Mouse (Mus musculus): ENCODE measurements around the gene Jmjd7. TPM values are rescaled to one million over a fixed set of nuclear protein-coding genes. Genes with fewer than 3 reads are reported as not detected.

Gene Jmjd7
- total RNA-seq, 2 experiments from 2014 or later, result 5.0 to 5.4 TPM

DNA sequence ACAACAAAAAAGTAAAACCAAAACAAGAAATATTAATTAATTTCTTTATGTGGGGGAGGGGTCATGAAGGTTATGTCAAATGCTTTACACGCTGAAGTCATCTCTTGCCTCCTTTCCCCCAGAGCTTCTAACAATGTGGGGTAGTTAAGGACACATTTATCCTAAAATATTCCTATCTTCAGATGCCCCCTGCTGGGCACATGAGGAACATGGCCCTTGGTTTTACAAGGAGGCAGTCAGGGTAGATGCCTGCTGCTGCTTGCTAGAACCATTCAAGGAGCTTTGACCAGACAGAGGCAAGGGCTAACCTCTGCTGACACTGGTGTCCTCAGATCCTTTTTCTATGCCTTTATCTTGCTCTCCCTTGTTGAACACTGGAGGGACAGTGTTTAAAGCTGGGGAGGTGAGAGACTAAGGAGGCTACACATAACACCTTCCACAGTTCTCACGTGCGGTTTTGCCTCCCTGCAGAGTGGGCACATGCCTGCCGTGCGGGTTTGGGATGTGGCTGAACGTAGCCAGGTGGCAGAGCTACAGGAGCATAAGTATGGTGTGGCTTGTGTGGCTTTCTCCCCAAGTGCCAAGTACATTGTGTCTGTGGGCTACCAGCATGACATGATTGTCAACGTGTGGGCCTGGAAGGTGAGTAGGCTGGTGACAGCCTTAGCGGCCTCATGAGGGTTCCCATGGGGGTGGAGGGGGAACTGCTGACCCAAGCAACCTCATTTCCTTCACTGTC, 15.7 kb upstream of the Jmjd7 start:
- peak; percentile 73 for ATAC-seq (replicated peaks; ENCODE audit: poor library complexity)

DNA sequence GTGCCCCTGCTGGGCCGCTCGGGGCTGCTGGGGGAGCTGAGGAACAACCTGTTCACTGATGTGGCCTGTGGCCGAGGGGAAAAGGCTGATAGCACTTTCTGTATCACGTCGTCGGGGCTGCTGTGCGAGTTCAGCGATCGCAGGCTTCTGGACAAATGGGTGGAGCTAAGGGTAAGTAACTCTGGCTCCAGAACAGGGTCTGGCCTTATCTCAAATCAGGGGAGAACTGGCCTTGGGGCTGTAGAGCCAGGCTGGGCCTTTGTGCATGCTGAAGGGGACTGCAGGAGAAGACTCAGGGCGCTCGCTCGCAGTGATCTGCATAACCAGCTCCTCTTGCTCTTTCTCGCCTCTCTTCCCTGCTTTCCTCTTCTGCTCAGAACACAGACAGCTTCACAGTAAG, 14.4 kb upstream of the Jmjd7 start:
- no peak for ATAC-seq (replicated peaks; ENCODE audit: poor library complexity)

DNA sequence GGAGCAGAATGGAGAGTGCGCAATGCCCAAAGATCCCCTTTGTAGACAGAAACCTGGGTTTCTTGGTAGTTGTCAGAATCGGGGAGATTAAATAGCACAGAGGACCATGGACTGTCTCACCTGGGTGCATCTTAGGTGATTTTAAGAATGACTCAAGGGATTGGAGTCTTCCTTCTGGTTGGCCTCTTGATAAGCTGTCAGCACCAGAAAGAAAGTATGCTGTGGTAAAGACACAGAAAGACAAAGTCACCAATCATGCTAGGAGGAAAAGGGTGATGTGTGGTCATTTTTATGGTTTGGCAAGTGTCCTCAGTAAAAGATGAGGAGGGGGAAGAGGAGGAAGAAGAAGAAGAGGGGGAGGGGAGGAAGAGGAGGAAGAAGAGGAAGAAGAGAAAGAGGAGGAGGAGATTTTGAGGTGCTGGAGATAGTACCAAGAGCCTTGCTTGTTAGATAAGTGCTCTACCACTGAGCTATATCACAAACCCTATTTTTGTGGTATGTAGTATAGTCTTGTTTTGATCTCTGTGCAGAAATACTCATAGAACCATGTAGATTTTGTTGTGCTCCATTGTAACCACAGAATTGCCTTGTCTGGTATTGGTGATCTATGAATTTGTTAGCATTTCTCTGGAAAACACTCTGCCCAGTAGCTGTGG, 13.3 kb upstream of the Jmjd7 start:
- no peak for ATAC-seq (replicated peaks; ENCODE audit: poor library complexity)

DNA sequence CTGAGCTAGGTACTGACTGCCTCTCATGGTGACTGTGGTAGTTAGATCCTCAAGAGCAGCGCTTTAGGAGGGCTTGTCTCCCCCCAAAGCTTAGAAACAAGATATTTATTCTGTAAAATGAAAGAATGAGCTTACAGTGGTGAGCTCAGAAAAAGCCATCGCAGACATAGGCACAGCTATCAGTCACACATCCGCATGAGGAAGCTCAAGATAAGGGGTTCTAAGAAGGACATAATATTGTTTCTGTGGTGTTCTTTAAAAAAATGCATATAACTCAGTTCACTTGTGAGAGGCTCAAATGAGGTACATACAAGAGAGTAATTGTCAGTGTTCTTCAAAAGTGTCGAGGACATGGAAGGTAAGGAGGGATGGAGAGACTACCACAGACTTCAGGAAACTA, 11.4 kb upstream of the Jmjd7 start:
- peak; percentile 45; the same call in 1 of the 2 replicates for ATAC-seq (replicated peaks; ENCODE audit: poor library complexity)

DNA sequence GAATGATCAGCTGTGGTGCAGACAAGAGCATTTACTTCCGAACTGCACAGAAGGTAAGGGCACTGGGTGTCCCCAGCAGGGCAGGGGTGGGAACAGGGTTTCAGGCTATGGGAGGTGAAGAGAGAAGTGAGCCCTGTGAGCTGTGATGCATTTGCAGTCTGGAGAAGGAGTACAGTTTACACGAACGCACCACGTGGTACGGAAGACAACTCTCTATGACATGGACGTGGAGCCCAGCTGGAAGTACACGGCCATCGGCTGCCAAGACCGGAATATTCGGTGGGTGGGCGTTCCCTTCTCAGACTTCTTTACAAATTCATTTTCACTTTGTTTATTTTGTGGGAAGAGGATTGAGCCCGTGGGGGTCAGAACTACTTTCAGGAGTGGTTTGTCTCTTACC, 9.7 kb upstream of the Jmjd7 start:
- no peak for ATAC-seq (replicated peaks; ENCODE audit: poor library complexity)

DNA sequence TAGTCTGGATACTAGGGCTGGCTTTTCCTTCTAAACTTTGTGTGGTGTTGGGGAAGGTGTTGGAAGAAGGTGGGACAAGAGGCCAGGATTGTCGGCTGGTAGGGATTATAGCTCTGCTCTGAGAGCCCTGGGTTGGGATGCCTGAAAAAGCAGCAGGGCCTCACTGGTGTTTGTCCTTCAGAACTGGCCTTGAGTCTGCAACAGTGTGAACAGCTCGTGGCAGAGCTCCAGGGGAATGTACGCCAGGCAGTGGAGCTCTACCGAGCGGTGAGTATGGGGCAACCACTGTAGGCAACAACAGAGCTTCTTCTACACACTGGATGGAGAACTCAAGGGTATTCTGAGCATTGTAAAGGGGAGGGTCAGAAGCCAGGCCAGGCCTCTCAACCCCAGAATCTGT, 2.9 kb upstream of the Jmjd7 start:
- ATAC-seq (replicated peaks; ENCODE audit: poor library complexity), result no peak

DNA sequence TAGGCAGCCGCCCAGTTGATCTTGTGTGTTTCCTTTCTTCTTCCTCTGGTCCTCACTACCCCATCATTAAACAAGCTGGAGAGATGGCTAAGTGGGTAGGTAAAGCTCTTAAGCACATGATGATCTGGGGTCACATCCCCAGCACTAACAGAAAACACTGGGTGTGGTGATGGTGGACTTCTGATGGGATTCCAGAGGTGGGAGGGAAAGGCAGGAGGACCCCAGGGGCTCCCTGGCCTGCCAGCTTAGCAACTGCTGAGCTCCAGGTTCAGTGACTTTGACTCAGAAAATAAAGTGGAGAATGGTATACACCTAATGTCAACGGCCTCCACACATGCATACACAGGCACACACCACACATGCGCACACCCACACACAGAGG, 658 bp downstream of the Jmjd7 start:
- peak; percentile 1; the same call in 1 of the 2 replicates for ATAC-seq (replicated peaks; ENCODE audit: poor library complexity)

DNA sequence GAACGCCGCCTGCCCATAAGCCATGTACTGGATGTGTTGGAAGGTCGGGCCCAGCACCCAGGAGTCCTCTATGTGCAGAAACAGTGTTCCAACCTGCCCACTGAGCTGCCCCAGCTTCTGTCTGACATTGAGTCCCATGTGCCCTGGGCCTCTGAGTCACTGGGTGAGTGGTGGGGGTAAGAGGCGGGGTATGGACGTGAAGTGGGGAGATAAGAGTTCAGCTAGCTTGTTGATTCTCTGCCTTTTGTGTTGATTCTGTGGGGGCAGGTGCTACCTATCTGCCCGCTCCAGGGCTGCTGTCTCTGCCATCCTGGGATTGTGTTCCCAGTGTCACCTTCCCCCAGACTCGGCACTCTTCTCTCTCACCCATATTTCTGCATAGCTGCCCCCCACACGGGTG, 3.1 kb downstream of the Jmjd7 start:
- no peak for ATAC-seq (replicated peaks; ENCODE audit: poor library complexity)

DNA sequence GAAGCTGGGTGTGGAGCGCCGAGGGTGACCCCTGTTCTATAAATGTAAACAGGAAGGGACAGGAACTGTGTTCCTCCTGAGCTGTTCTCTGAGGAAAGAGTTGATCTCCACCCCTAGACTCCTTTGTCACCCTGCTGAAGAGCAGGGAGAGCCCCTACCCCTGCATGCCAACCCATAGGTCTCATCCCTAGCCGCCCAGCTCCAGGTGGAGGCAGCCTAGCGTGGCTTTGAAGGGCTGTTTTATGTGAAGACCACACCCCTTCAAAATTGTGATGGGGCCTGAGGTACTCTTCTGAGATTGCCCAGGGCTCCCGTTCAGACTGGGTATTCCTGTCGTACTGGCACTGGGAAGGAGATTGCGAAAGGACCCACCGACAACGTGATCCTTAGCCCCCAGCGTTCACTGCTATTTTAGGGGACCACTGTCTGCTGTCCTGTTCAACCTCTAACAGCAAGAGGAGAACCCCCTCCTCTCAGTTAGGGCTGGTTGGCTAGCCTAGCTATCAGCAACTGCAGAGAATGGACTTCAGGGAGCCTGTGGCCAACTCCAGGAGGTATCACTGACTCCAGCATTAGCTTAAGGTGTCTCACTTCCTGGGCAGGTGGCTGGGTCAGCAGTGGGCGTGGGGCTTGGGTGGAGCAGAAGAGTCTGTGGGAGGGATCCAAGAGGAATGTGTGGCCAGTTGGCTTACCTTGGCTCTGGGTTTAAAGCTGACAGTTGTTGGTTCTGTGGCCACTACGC, 5.6 kb downstream of the Jmjd7 start, which contains the start of gene Pla2g4b:
TSS of gene Pla2g4b (plus strand) at position 692 of the 742 bp plus-strand sequence.
- ATAC-seq (replicated peaks; ENCODE audit: poor library complexity), result no peak

DNA sequence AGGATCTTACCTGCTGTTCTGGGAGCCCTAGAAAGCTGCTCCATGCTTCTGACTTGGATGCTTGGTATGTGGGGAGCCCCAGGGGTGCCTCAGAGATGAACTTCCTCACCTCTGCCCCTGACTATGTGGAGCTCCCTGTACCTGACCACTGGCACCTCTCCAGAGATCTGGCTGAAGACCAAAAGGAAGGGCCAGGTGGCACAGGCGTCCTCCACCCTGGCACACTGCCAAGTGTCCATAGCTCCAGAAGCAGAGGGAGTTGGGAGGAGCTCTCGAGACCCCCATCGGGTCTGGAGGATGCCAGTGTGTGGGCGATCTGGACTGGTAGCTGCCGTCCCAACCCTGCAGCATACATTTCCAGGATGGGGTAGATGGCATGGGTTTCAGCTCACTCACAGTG, 6.4 kb downstream of the Jmjd7 start:
- ATAC-seq (replicated peaks; ENCODE audit: poor library complexity), result no peak

DNA sequence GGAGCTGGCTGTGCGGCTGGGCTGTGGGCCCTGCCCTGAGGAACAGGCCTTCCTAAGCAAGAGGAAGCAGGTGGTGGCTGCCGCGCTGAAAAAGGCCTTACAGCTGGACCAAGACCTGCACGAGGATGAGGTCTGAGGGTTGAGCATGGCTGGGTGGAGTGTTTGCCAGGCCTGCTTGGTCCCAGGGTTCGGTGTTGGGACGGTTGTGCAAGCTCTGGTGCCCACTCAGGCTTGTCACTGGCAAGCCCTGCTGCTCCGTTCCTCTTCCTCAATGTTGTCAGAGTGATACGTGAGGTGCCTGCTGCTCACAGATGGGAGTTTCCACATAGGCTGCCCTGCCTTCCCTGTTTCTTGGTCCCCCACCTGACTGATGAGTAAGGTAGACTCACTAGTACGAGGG, 10.5 kb downstream of the Jmjd7 start:
- ATAC-seq (replicated peaks; ENCODE audit: poor library complexity), result peak; percentile 87

DNA sequence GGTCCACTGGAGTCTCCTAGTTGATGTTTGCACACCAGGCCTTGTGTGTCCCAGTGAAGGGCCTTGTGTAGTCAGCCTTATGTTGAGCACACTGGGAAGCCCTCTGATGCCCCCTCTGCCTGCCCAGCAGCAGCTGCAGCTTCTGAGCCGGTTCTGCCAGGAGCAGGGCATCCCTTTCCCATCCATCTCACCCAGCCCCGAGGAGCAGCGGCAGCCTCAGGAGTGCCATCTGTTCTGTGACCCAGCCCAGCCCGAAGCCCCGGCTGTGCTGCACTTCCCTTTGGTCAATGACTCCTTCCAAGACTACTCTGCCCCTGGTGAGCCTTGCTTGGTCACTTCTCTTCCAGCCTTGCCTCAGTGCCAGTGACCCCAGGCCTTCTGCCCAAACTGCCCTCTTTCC, 13.7 kb downstream of the Jmjd7 start:
- no peak for ATAC-seq (replicated peaks; ENCODE audit: poor library complexity)

DNA sequence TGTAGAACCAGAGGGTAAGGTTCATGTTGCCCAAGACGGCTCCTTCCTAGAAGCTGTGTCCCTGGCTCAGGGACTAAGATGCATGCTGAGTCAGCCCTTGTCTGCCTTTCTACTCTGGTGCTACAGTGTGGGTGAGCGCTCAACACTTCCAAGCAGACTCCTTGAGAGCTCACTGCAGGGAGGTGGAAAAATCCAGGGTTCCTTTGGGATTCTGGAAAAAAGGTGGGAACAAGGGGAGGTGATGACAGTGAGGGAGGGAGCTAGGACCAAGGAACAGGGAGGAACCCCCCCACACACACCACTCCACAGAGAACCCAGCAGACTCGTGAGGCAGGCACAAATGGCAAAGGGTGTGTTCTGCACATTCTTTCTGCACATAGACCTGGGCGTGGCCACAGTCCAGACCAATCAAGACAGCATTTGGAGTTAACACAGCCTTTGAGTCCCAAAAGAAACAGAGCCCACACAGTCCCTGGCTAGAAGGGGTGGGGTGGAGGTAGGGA, 16.9 kb downstream of the Jmjd7 start:
- ATAC-seq (replicated peaks; ENCODE audit: poor library complexity), result peak; percentile 65

DNA sequence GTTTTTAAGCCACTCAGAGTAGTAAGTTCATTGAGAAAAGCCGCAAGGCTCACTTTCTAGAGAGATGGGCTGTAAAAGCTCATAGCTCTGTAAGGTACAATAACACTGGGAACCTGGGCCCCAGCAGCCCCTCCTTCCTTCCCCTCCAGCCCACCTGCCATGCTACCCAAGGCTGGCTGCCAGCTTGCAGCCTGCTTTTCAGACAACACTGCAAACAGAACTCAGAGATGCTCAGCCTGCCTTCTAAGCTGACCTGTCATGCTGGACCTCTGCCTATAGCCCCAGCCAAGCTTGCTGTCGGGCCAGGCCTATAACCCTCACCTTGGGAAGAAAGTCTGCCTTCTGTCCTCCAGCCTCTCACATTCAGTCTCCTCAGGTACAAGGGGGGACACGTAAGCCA, 17.4 kb downstream of the Jmjd7 start:
- no peak for ATAC-seq (replicated peaks; ENCODE audit: poor library complexity)

DNA sequence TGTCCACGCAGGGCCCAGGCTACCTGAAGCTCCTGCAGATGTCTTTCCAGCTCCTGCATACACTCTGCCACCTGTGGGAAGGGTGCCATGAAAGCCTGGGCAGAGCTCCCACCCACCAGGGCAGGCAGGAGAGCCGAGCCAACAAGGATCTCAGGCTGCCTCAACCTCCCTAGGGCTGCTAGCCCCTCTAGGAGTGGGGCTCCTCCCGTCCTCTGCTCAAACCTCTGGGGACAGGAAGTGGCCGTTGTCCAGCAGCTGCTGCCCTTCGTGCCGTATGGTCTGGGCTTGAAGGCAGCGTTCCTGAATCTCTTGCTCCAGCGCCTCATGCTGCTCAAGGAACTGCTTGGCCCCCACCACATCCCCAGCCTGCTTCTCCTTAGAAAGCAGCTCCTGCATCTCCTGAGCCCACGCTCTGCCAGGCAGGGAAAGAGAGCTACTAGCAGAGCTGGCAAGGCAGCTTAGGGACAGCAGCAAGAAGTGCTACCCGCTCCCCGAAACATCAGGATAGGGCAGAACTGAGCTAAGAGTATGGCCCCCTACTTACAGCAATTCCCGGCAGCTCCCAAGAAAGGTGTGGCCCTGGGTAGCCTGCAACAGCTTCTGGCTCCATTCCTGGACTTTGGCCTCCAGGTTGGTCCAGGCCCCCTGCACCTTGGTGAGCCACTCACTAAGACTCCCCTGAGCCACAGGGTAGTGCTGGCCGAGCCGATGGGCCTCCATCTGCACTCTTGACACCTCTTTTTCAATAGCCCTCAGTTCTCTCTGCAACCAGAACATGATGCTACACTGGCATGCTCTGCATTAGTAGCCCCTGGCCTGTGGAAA, 19.4 kb downstream of the Jmjd7 start:
- ATAC-seq (replicated peaks; ENCODE audit: poor library complexity), result no peak

DNA sequence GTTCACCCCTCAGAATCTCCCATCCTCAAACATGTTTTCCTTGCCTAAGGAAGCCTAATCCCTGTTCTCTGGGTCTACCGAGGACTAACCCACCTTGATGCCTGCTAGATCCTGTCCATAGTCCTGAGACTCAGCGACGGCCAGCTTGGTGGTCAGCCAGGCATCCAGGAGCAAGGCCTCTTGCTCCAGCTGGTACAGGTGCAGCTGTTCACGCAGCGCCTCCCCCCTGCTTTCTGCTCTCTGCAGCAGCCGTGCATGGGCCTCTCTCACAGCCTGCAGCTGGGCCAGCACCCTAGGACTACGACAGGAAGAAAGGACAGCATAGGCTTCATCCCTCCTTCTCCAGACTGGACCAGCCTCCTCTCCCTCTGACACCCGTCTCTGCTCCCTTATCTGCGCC, 20.9 kb downstream of the Jmjd7 start:
- ATAC-seq (replicated peaks; ENCODE audit: poor library complexity), result no peak

DNA sequence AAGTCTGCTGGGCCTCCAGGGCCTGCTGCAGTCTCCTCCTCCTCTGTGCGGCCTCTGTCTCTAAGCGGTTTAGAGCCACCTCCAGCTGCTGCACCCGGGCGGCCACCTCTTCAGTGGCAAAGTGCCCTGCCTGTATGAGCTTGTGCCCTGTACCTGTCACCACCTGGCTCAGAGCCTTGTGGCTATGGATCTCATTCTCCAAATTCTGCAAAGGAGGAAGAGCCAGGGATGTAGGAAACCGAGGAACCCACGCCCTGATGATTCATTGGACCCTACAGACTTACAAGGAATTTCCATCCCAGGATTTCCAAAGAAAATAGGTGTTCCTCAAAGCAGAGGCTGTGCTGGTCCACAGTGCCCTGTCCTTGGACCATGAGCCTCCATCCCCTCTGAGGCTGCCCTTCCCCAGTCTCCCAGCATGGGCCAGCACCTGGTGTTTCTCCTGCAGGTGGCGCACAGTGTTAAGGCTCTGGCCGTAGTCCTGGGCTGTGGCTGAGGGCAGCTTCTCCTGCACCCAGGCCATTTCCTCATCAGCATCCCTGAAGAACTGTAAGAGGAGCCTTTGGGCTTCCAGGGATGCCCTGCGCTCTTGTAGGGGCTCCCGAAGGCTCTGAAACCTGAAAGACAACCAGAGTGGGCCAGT, 22.5 kb downstream of the Jmjd7 start:
- ATAC-seq (replicated peaks; ENCODE audit: poor library complexity), result peak; percentile 61; the same call in 1 of the 2 replicates

DNA sequence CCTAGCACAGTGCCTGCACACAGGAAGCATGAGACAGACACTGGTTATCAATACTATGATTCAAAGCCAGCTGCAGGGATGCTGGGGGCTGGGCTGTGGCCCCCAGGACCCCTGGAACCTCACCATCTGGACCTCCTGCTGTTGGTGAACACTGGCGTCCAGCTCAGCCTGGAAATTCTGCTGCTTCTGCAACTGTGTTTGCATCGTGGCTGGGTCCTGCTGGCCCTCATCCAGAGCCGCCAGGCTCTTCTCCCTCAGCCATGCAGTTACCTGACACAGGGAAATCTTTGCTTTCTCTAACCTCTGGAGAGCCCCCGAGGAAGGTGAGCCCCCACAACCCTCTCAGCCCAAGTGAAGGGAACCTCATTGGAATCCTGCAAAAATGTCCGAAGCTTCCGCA, 24.1 kb downstream of the Jmjd7 start:
- no peak for ATAC-seq (replicated peaks; ENCODE audit: poor library complexity)

DNA sequence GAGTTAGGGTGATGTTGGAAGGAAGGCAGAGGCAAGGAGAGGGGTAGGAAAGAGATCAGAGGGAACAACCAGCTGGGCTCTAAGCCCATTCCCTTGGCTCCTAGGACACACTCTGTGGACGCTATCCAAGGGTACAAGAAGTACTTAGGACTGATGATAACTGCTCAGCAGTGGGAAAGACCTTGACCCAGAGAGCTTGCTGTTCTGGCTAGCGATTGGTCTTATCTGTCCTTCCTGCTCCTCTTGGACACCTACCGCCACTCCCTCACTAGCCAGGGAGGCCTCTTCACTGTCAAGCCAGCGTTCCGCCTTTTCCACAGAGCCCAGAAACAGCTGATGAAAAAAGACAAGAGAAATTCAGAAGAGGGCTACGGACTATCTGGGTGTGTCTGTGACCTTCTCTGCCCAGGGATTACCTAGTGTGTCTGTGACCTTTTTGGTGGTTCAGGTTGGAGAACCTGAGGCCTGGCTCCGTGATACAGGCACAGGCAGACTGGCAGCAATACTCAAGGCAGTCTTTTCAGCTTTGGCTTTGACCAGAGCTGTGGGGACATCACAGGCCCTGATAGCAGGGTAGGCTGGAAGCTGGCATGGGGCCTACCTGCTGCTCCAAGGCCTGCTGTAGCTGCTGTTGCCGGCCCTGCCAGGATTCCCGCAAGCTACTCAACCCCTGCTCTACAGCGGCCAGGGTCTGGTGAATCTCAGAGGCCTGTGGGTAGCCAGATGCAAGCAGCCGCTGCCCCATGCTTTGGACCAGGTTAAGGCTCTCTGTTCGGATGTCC, 27.7 kb downstream of the Jmjd7 start:
- no peak for ATAC-seq (replicated peaks; ENCODE audit: poor library complexity)

DNA sequence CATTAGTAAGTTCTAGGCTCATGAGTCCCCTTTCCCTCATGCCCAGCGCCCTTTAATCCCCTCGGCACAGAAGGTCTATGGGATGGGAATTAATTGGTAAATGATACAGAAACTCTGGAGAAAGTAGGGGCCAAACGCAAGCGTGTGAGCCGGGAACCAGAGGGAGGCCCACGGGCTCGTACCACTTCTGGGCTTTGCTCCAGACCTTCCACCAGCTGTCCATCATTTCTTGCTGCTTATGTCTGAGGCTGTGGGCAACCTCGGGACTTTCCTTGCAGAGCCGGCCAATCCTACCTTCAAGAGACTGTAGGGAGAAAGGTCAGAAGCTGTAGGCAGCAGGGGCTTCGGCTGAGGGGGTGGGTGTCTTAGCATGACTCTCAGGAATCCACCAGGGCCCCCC, 28.6 kb downstream of the Jmjd7 start:
- no peak for ATAC-seq (replicated peaks; ENCODE audit: poor library complexity)
